Mouse (Mus musculus) cortical plate, adult 2 months (tissue): ENCODE data around the gene Gne.

Experiments used
- CTCF ChIP-seq: fragments of 200-500 bp; IDR thresholded peaks from 2 replicates; pipeline ENCODE4 v1.5.1; 2011; ENCODE audit warnings: mild to moderate bottlenecking, control low read depth, low read length; ENCODE audit not compliant: insufficient read depth; ENCODE audit errors: extremely low read depth
- POLR2A ChIP-seq: fragments of 200-500 bp; IDR thresholded peaks from 2 replicates; pipeline ENCODE4 v1.6.1; 2011; ENCODE audit warnings: mild to moderate bottlenecking, low read length, control low read depth; ENCODE audit not compliant: insufficient read depth; ENCODE audit errors: extremely low read depth

DNA sequence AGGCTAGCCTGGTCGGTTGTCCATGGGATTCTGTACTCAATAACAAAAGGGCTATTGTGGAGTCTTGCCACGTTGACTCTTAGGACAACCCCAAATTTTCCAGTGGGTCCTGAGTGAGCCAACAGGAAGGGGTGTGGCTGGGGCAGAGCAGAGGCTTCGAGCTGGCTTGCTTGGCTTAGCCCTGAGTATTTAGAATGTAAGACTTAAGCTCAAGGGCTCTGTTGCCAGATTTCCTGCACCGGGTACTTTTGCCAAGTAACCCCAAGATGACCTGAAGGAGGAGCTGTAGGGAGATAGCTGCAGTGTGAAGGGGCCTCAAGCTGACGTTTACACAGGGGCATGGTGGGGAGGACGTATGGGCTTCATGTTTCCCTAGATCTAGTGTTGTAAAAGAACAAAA is 23.4 kb upstream of the Gne start:
- TF ChIP-seq CTCF (no peak), POLR2A (no peak)
